Comparison of ENCODE assay signal across 9 mouse cellular contexts in the genomic region with DNA sequence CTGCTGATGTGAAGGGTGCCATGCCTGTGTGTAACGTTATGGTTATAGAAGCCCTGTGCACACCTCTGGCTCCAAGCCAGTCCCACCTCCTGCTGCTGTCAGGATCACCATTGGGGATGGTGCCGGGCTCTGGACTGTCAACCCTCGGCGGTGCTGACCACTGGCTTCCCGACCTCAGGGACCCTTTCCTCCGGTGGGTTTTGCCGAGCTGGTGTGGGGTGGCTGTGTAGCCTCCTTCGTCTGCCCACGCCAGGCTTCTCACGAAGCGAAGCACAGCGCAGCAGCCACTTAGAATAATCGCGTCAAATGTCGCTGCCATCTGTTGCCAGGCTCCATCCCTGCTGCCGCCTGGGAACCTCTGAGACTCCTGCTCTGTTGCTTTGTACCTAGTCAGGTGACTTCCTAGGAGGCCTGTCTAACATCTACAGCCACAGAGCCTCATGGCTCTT. TPM values are rescaled to one million over a fixed set of nuclear protein-coding genes. Genes with fewer than 3 reads are reported as not detected.
DNase-seq lines count a peak whose midpoint lies in the region; ATAC-seq lines count a peak whose summit lies in the region.
"Had no signal": no experiment of that assay in that cellular context is flagged by ENCODE, and none has a peak within 500 bp of the region (broad histone marks: within the 10 kb centered on the region; RNA-seq: fewer than 3 reads in every experiment).

No protein-coding gene starts in this region.

- no peak for DNase-seq in heart, adult 9 months (ENCODE audit: low spot score in 2 of 2)
- DNase-seq in cerebellum, adult 18-20 months, result peak; percentile 73 to 76
- no peak for DNase-seq in adrenal gland, adult (ENCODE audit: inconsistent age in 2 of 2, low spot score in 1 of 2)
- DNase-seq in kidney, postnatal 36 days, result no peak
- DNase-seq in gastrocnemius, postnatal 4 days (ENCODE audit: low spot score in 2 of 2), result no peak

- no peak overlapping the region for H3K4me3 ChIP-seq in heart, embryonic 13.5 days
- no peak overlapping the region for H3K4me3 ChIP-seq in forebrain, embryonic 15.5 days
- no peak overlapping the region for H3K4me3 ChIP-seq in midbrain, embryonic 13.5 days (replicated peaks)

- H3K4me1 ChIP-seq in heart, embryonic 13.5 days, result peaks cover 98% of the 10 kb centered on the region
- peaks cover 91% of the 10 kb centered on the region for H3K4me1 ChIP-seq in forebrain, embryonic 15.5 days
- H3K4me1 ChIP-seq in midbrain, embryonic 13.5 days (replicated peaks), result peaks cover 95% of the 10 kb centered on the region

- H3K4me2 ChIP-seq in heart, embryonic 13.5 days, result peak overlapping the region; percentile 44
- peak overlapping the region; percentile 18 for H3K4me2 ChIP-seq in forebrain, embryonic 15.5 days (replicated peaks)
- peak overlapping the region; percentile 52; the same call in 1 of the 2 replicates for H3K4me2 ChIP-seq in midbrain, embryonic 13.5 days (replicated peaks)

- H3K36me3 ChIP-seq in heart, embryonic 13.5 days, result peaks cover 10% of the 10 kb centered on the region
- no peaks in the 10 kb centered on the region for H3K36me3 ChIP-seq in forebrain, embryonic 15.5 days
- H3K36me3 ChIP-seq in midbrain, embryonic 13.5 days, result no peaks in the 10 kb centered on the region

- peak overlapping the region; percentile 94 for H3K27ac ChIP-seq in heart, embryonic 13.5 days (replicated peaks)
- peak overlapping the region; percentile 91 for H3K27ac ChIP-seq in forebrain, embryonic 15.5 days (replicated peaks)
- H3K27ac ChIP-seq in midbrain, embryonic 13.5 days, result peak overlapping the region; percentile 90
- H3K27ac ChIP-seq: macrophage had no signal

- ATAC-seq in heart, embryonic 13.5 days (ENCODE audit: extremely low read depth, insufficient number of reproducible peaks, low FRiP score, low TSS enrichment), result no peak
- peak; percentile 30; the same call in 1 of the 2 replicates for ATAC-seq in forebrain, embryonic 15.5 days (replicated peaks)
- no peak for ATAC-seq in midbrain, embryonic 13.5 days

- 29% methylated on average over 16 of the region's 16 CpGs for WGBS in heart, embryonic 13.5 days
- WGBS in forebrain, embryonic 15.5 days, result 36% methylated on average over 16 of the region's 16 CpGs
- WGBS in midbrain, embryonic 13.5 days, result 44% methylated on average over 16 of the region's 16 CpGs

- no peaks in the 10 kb centered on the region for H3K9me3 ChIP-seq in heart, embryonic 13.5 days
- H3K9me3 ChIP-seq in forebrain, embryonic 15.5 days, result no peaks in the 10 kb centered on the region
- no peaks in the 10 kb centered on the region for H3K9me3 ChIP-seq in midbrain, embryonic 13.5 days

- H3K27me3 ChIP-seq in heart, embryonic 13.5 days (replicated peaks), result no peaks in the 10 kb centered on the region
- H3K27me3 ChIP-seq in forebrain, embryonic 15.5 days, result no peaks in the 10 kb centered on the region
- no peaks in the 10 kb centered on the region for H3K27me3 ChIP-seq in midbrain, embryonic 13.5 days

- peak overlapping the region; percentile 60 for H3K9ac ChIP-seq in heart, embryonic 13.5 days
- 0 out of 2 replicates have a peak overlapping the region, but pooled peaks have one; percentile 4 for H3K9ac ChIP-seq in forebrain, embryonic 15.5 days (replicated peaks)
- H3K9ac ChIP-seq in midbrain, embryonic 13.5 days (replicated peaks), result peak overlapping the region; percentile 56

RNA-seq across cellular contexts. Expression of a gene that starts 40.8 kb away (rescaled TPM):
- 79.8 and 80.4 TPM in 2 replicates for polyA plus RNA-seq in heart, embryonic 13.5 days (2015; fragmentation: Nextera tagmentation; extraction: Ambion mirVana)
- polyA plus RNA-seq in forebrain, embryonic 15.5 days (2015; fragmentation: Nextera tagmentation; extraction: Ambion mirVana), result 27.1 and 34.2 TPM in 2 replicates
- 36.7 and 37.9 TPM in 2 replicates for polyA plus RNA-seq in midbrain, embryonic 13.5 days (2015; fragmentation: Nextera tagmentation; extraction: Ambion mirVana)
- 10 to 100 TPM; 22.5 to 26.3 TPM for total RNA-seq in gastrocnemius, postnatal 4 days (2021)

Comparison
In these comparisons a context has a peak if more than half of its experiments do, and no peak if none do; other contexts are left out.
1. H3K9ac ChIP-seq: peak in every context shown above with its lines; median percentile 60 in heart, embryonic 13.5 days; 56 in midbrain, embryonic 13.5 days; 4 in forebrain, embryonic 15.5 days.
2. DNase-seq: peak in cerebellum, adult 18-20 months (2 of 2); none in heart, adult 9 months (0 of 2), adrenal gland, adult (0 of 2), kidney, postnatal 36 days (0 of 2) and gastrocnemius, postnatal 4 days (0 of 2).
3. Peak in every context shown above with its lines, with median percentiles within 50 percentile points of each other: H3K27ac ChIP-seq and H3K4me2 ChIP-seq.